Mouse (Mus musculus) midbrain, postnatal 0 days (tissue): ENCODE data around the gene Tnfsf13b. TPM values are rescaled to one million over a fixed set of nuclear protein-coding genes. Genes with fewer than 3 reads are reported as not detected.
A peak's percentile ranks its signal among the peaks of the same experiment; 100 is the strongest.

Experiments
- ATAC-seq: fragments of 200-750 bp; cut with Nextera tagmentation; 2 replicates; pipeline ENCODE4 v1.8.0; 2017; ENCODE audit warnings: moderate number of reproducible peaks, mild to moderate bottlenecking, moderate TSS enrichment, moderate library complexity; ENCODE audit not compliant: low FRiP score
- DNase-seq: peaks from one replicate; pipeline ENCODE4 v3.0.0-alpha.2; 2015; ENCODE audit warnings: low spot score
- H3K27ac ChIP-seq: fragments of 300-500 bp; sonication (generic); 2 replicates; pipeline ENCODE4 v1.5.1; 2014; ENCODE audit warnings: low read depth, mild to moderate bottlenecking, low read length, mixed read lengths
- H3K27me3 ChIP-seq: fragments of 300-500 bp; sonication (generic); 2 replicates; pipeline ENCODE4 v1.6.1; 2014; ENCODE audit warnings: low read length, control low read depth, mixed read lengths; ENCODE audit not compliant: insufficient read depth
- H3K36me3 ChIP-seq: fragments of 300-500 bp; sonication (generic); 2 replicates; pipeline ENCODE4 v1.6.1; 2014; ENCODE audit warnings: low read length, control low read depth, mixed read lengths; ENCODE audit not compliant: insufficient read depth
- H3K4me1 ChIP-seq: fragments of 300-500 bp; sonication (generic); 2 replicates; pipeline ENCODE4 v1.6.1; 2014; ENCODE audit warnings: mild to moderate bottlenecking, control low read depth, antibody characterized with exemption, low read length, mixed read lengths; ENCODE audit not compliant: insufficient read depth
- H3K4me2 ChIP-seq: fragments of 300-500 bp; sonication (generic); 2 replicates; pipeline ENCODE4 v1.6.1; 2014; ENCODE audit warnings: low read depth, mild to moderate bottlenecking, low read length, mixed read lengths; ENCODE audit not compliant: poor library complexity, severe bottlenecking
- H3K4me3 ChIP-seq: fragments of 300-500 bp; sonication (generic); 2 replicates; pipeline ENCODE4 v1.5.1; 2014; ENCODE audit warnings: low read depth, mild to moderate bottlenecking, low read length, moderate library complexity
- H3K9ac ChIP-seq: fragments of 300-500 bp; sonication (generic); replicated peaks from 2 replicates; pipeline ENCODE4 v1.6.1; 2014; ENCODE audit warnings: mild to moderate bottlenecking, low read length, moderate library complexity, mixed read lengths; ENCODE audit not compliant: poor library complexity, severe bottlenecking
- H3K9me3 ChIP-seq: fragments of 300-500 bp; sonication (generic); 2 replicates; pipeline ENCODE4 v1.6.1; 2016; ENCODE audit warnings: low read length, control low read depth
- CTCF ChIP-seq: IDR thresholded peaks from 2 replicates; pipeline ENCODE4 v1.5.1; 2016; ENCODE audit warnings: antibody characterized with exemption, mild to moderate bottlenecking
- WGBS: fragments of 180-500 bp; shearing (Covaris S2); extraction: QIAGEN DNeasy Blood & Tissue Kit; methylation state at CpG from one replicate; pipeline ENCODE4 v1.1.7; 2014; 5-methylcytosine and 5-hydroxymethylcytosine counted together
- polyA plus RNA-seq: library from polyadenylated mRNA; unstranded; fragments of >200 nt; fragmentation: Nextera tagmentation; extraction: Ambion mirVana; gene quantifications from 2 replicates; pipeline ENCODE4 v1.2.1, GENCODE M21; 2015
- total RNA-seq: library from RNA; depleted of rRNA; stranded (reverse); fragments of >200 nt; gene quantifications from 2 replicates; pipeline ENCODE4 v1.2.3, GENCODE M21; 2014

The Tnfsf13b gene
- total and polyA plus RNA-seq, 2 experiments from 2014 or later: 1.1 TPM

GRCm38 (mm10) chr8:10006986-10007659, 856 bp downstream of the Tnfsf13b start:
- Histone ChIP-seq H3K27ac (no peak overlapping the region), H3K9me3 (no peaks in the 10 kb centered on the region), H3K27me3 (no peaks in the 10 kb centered on the region; the same call in 1 of the 2 replicates), H3K4me1 (no peaks in the 10 kb centered on the region), H3K9ac (peak overlapping the region; percentile 34), H3K4me3 (peak overlapping the region; percentile 36), H3K4me2 (peak overlapping the region; percentile 67), H3K36me3 (no peaks in the 10 kb centered on the region)
- no peak for ATAC-seq
- WGBS: 7% methylated on average over 29 of the region's 29 CpGs
- DNase-seq: peak; percentile 37
- no peak for TF ChIP-seq CTCF

- H3K36me3 ChIP-seq: no peaks in the 10 kb centered on the region
- no peak overlapping the region for H3K27ac ChIP-seq
- 41% methylated on average over 6 of the region's 6 CpGs for WGBS
- no peak for ATAC-seq
- H3K4me1 ChIP-seq: no peaks in the 10 kb centered on the region
- peak overlapping the region; percentile 36 for H3K4me3 ChIP-seq
- H3K27me3 ChIP-seq: no peaks in the 10 kb centered on the region; the same call in 1 of the 2 replicates
- no peak for DNase-seq
- TF ChIP-seq CTCF: no peak
- H3K9ac ChIP-seq: no peak overlapping the region
- no peaks in the 10 kb centered on the region for H3K9me3 ChIP-seq
- peak overlapping the region; percentile 67 for H3K4me2 ChIP-seq
Observed at GRCm38 (mm10) chr8:10007660-10008028, 1.4 kb downstream of the Tnfsf13b start.

- Histone ChIP-seq H3K9ac (no peak overlapping the region), H3K4me2 (no peak overlapping the region), H3K4me1 (no peaks in the 10 kb centered on the region), H3K9me3 (no peaks in the 10 kb centered on the region), H3K27ac (no peak overlapping the region), H3K36me3 (no peaks in the 10 kb centered on the region), H3K27me3 (no peaks in the 10 kb centered on the region), H3K4me3 (no peak overlapping the region)
- WGBS: 73% methylated on average over 1 of the region's 1 CpGs
- no peak for TF ChIP-seq CTCF
- DNase-seq (no peak), ATAC-seq (no peak)
Observed at GRCm38 (mm10) chr8:10016252-10016651, 10.0 kb downstream of the Tnfsf13b start.

- TF ChIP-seq CTCF: no peak
- H3K4me1 ChIP-seq: no peaks in the 10 kb centered on the region
- DNase-seq (peak; percentile 80), ATAC-seq (no peak)
- H3K9me3 ChIP-seq: no peaks in the 10 kb centered on the region
- no peaks in the 10 kb centered on the region for H3K36me3 ChIP-seq
- no peaks in the 10 kb centered on the region for H3K27me3 ChIP-seq
- H3K4me2 ChIP-seq: no peak overlapping the region
- H3K4me3 ChIP-seq: no peak overlapping the region
- H3K9ac ChIP-seq: no peak overlapping the region
- H3K27ac ChIP-seq: no peak overlapping the region
- 41% methylated on average over 3 of the region's 3 CpGs for WGBS
Observed at GRCm38 (mm10) chr8:10017231-10017630, 11.0 kb downstream of the Tnfsf13b start.

DNA sequence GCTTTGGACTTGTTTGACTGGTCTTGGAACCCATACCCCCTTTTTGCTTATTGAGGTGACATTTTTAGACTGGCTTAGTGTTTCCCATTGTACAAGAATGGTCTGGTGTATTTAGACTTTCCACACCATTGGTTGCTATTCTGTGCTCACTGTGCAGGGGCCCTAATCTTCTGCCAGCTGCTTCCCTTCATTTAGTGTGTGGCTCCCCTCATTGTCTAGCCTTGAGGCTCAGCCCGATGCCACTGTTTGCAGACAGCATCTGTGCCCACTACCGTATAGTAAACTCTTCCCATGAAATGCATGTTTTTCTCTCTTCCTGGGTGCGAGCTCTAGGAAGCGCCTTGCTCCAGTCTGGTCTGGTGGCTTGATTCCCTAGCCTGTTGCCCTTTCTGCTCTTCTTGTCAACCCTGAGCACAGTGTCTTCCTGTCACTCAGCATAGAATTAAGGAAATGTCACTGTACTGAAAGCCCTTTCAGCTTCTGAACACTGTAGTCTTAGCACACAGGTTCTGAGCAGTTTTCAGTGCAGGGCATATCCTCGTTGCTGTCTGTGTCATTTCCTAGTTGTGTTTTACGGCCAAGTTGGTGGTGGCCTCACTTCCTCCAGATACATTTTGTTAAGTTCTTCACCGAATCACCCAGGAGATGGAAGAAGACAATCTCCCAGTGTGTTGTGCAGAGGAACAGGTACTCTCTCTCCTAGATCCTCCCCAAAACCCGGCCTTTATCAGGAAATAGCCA, 24.2 kb downstream of the Tnfsf13b start:
- no peaks in the 10 kb centered on the region for H3K9me3 ChIP-seq
- no peak overlapping the region for H3K27ac ChIP-seq
- no peaks in the 10 kb centered on the region for H3K36me3 ChIP-seq
- H3K4me3 ChIP-seq: no peak overlapping the region
- H3K9ac ChIP-seq: no peak overlapping the region
- no peaks in the 10 kb centered on the region for H3K4me1 ChIP-seq
- TF ChIP-seq CTCF: no peak
- no peaks in the 10 kb centered on the region for H3K27me3 ChIP-seq
- 71% methylated on average over 8 of the region's 8 CpGs for WGBS
- no peak overlapping the region for H3K4me2 ChIP-seq
- DNase-seq (no peak), ATAC-seq (no peak)

GRCm38 (mm10) chr8:10031177-10031576, 24.9 kb downstream of the Tnfsf13b start:
- 86% methylated on average over 9 of the region's 9 CpGs for WGBS
- Histone ChIP-seq H3K27ac (no peak overlapping the region), H3K4me1 (no peaks in the 10 kb centered on the region), H3K4me2 (no peak overlapping the region), H3K9me3 (no peaks in the 10 kb centered on the region), H3K9ac (no peak overlapping the region), H3K4me3 (no peak overlapping the region), H3K36me3 (no peaks in the 10 kb centered on the region), H3K27me3 (no peaks in the 10 kb centered on the region)
- no peak for TF ChIP-seq CTCF
- DNase-seq: no peak
- ATAC-seq: no peak
